Mouse (Mus musculus) urinary bladder, postnatal 4 days (tissue): ENCODE measurements around the gene Ripply1.

Experiments
- DNase-seq, 2 experiments: peaks; one replicate each; pipeline ENCODE4 v3.0.0; 2021 to 2022; ENCODE audit warnings: low spot score in 2 of 2

The Ripply1 gene

GRCm38 (mm10) chrX:139782278-139783044, at the start of gene Ripply1:
TSS of gene Ripply1 (minus strand) at chrX:139782353.
- no peak for DNase-seq

- DNase-seq = no peak
These were observed 46.4 kb upstream of the Ripply1 start for GRCm38 (mm10) chrX:139828363-139829092.

GRCm38 (mm10) chrX:139826926-139827325, 44.8 kb upstream of the Ripply1 start:
- no peak for DNase-seq

GRCm38 (mm10) chrX:139825402-139825801, 43.2 kb upstream of the Ripply1 start:
- DNase-seq = no peak

- no peak for DNase-seq
These were observed 33.0 kb upstream of the Ripply1 start for GRCm38 (mm10) chrX:139815201-139815600.

- DNase-seq = no peak
These were observed 32.0 kb upstream of the Ripply1 start for GRCm38 (mm10) chrX:139814018-139814635.

GRCm38 (mm10) chrX:139813299-139814002, 31.3 kb upstream of the Ripply1 start:
- no peak for DNase-seq

GRCm38 (mm10) chrX:139812636-139813298, 30.6 kb upstream of the Ripply1 start:
- no peak for DNase-seq

- DNase-seq = no peak
These were observed 26.3 kb upstream of the Ripply1 start for GRCm38 (mm10) chrX:139808501-139808900.

- no peak for DNase-seq
These were observed 25.9 kb upstream of the Ripply1 start for GRCm38 (mm10) chrX:139808085-139808484.

- DNase-seq = no peak
These were observed 25.2 kb upstream of the Ripply1 start for GRCm38 (mm10) chrX:139807391-139807790.

- DNase-seq = no peak
These were observed 23.8 kb upstream of the Ripply1 start for GRCm38 (mm10) chrX:139805918-139806317.

- no peak for DNase-seq
These were observed 20.9 kb upstream of the Ripply1 start for GRCm38 (mm10) chrX:139803028-139803427.

GRCm38 (mm10) chrX:139800406-139800878, 18.3 kb upstream of the Ripply1 start, which contains the start of gene Cldn2:
TSS of gene Cldn2 (plus strand) at chrX:139800828.
- no peak for DNase-seq

- no peak for DNase-seq
These were observed 17.8 kb upstream of the Ripply1 start for GRCm38 (mm10) chrX:139799953-139800352.

- no peak for DNase-seq
These were observed 15.7 kb upstream of the Ripply1 start for GRCm38 (mm10) chrX:139797875-139798274.

GRCm38 (mm10) chrX:139796037-139796436, 13.9 kb upstream of the Ripply1 start:
- DNase-seq = no peak

- DNase-seq = no peak
These were observed 12.1 kb upstream of the Ripply1 start for GRCm38 (mm10) chrX:139794072-139794845.

GRCm38 (mm10) chrX:139785764-139786163, 3.6 kb upstream of the Ripply1 start:
- DNase-seq = no peak

- no peak for DNase-seq
These were observed 881 bp upstream of the Ripply1 start for GRCm38 (mm10) chrX:139783045-139783422.
